Mouse (Mus musculus) activated CD4-positive, CD25-positive, alpha-beta regulatory T cell, adult 4 months (primary cell): ENCODE measurements around the gene Stpg1. TPM values are rescaled to one million over a fixed set of nuclear protein-coding genes. Genes with fewer than 3 reads are reported as not detected.

Experiments used
- ATAC-seq: one replicate; pipeline ENCODE4 v1.8.0; 2017
- polyA plus RNA-seq, 2 experiments: library from polyadenylated mRNA; unstranded; fragments of 100-300 nt; shearing (Covaris generic); gene quantifications; one replicate each; pipeline ENCODE4 v1.2.1; 2017

Stpg1 gene
- polyA plus RNA-seq, 2 experiments from 2014 or later, result 0.22 TPM; not detected in 1

GRCm38 (mm10) chr4:135513865-135514264 lies 19.3 kb downstream of the Stpg1 start:
- no peak for ATAC-seq

- no peak for ATAC-seq
Measured at GRCm38 (mm10) chr4:135514925-135515324, 20.3 kb downstream of the Stpg1 start.

GRCm38 (mm10) chr4:135516351-135517316 lies 22.0 kb downstream of the Stpg1 start:
- ATAC-seq, result no peak

GRCm38 (mm10) chr4:135518135-135518534 lies 23.5 kb downstream of the Stpg1 start:
- ATAC-seq, result no peak

- no peak for ATAC-seq
Measured at GRCm38 (mm10) chr4:135520421-135520820, 25.8 kb downstream of the Stpg1 start.

- no peak for ATAC-seq
Measured at GRCm38 (mm10) chr4:135523939-135524338, 29.3 kb downstream of the Stpg1 start.

- no peak for ATAC-seq
Measured at GRCm38 (mm10) chr4:135525057-135525456, 30.5 kb downstream of the Stpg1 start.

GRCm38 (mm10) chr4:135526039-135526710 lies 31.6 kb downstream of the Stpg1 start:
- ATAC-seq, result no peak

- ATAC-seq, result no peak
Measured at GRCm38 (mm10) chr4:135530270-135530669, 35.7 kb downstream of the Stpg1 start.

GRCm38 (mm10) chr4:135531236-135531635 lies 36.6 kb downstream of the Stpg1 start:
- ATAC-seq, result no peak

- ATAC-seq, result no peak
Measured at GRCm38 (mm10) chr4:135531771-135532613, 37.4 kb downstream of the Stpg1 start.

GRCm38 (mm10) chr4:135533001-135533400 lies 38.4 kb downstream of the Stpg1 start:
- ATAC-seq, result no peak

GRCm38 (mm10) chr4:135535021-135535420 lies 40.4 kb downstream of the Stpg1 start:
- no peak for ATAC-seq

GRCm38 (mm10) chr4:135539056-135539455 lies 44.5 kb downstream of the Stpg1 start:
- ATAC-seq, result no peak

GRCm38 (mm10) chr4:135540057-135540456 lies 45.5 kb downstream of the Stpg1 start:
- ATAC-seq, result no peak

- no peak for ATAC-seq
Measured at GRCm38 (mm10) chr4:135544284-135544683, 49.7 kb downstream of the Stpg1 start.

- ATAC-seq, result no peak
Measured at GRCm38 (mm10) chr4:135545080-135545511, 50.5 kb downstream of the Stpg1 start.

- no peak for ATAC-seq
Measured at GRCm38 (mm10) chr4:135546008-135546407, 51.4 kb downstream of the Stpg1 start.

GRCm38 (mm10) chr4:135546793-135547192 lies 52.2 kb downstream of the Stpg1 start:
- no peak for ATAC-seq

GRCm38 (mm10) chr4:135547551-135547950 lies 53.0 kb downstream of the Stpg1 start:
- no peak for ATAC-seq

- ATAC-seq, result no peak
Measured at GRCm38 (mm10) chr4:135548108-135548507, 53.5 kb downstream of the Stpg1 start.

GRCm38 (mm10) chr4:135548521-135549077 lies 54.0 kb downstream of the Stpg1 start:
- no peak for ATAC-seq
